In the genomic region with DNA sequence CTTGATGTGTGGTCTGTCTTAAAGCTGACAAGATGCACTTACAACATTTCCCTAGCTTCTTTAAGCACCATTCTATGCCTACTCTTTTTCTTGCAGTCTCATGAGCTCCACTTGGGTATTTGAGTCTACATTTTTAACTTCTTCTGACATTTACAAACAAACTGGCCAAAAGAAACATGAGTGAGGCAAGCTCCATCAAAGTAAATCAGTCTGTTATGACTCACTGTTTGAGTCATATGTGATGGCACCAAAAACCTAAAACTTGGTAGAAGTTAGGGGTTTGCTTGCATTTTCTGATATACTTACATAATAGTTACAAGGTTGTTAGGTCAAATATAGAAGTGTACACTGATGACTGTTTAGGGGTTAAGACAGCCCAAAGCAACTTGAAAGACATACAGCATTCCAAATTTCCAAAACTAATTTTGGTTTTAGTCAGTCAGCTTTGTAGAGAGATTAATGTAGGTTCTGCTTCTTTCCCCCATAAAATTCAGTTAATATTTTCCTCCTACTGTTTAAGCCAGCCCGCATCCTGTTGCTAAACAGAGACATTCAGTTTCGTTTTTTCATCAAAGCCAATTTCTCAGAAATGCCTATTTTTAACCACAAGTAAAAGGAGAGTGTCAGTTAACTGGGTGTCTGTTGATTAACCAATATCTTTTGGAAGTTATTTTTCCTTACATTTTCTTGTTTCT, we compare ENCODE assay signal across 17 mouse cellular contexts.
DNase-seq lines count a peak whose midpoint lies in the region; ATAC-seq and TF ChIP-seq lines count a peak whose summit lies in the region.
"Had no signal": no experiment of that assay in that cellular context is flagged by ENCODE, and none has a peak within 500 bp of the region (broad histone marks: within the 10 kb centered on the region; RNA-seq: fewer than 3 reads in every experiment).

No protein-coding gene starts in this region.

- no peaks in the 10 kb centered on the region for H3K36me3 ChIP-seq in liver, postnatal 0 days (replicated peaks; ENCODE audit: insufficient read depth, low read length)
- no peaks in the 10 kb centered on the region for H3K36me3 ChIP-seq in liver, embryonic 12.5 days
- no peaks in the 10 kb centered on the region for H3K36me3 ChIP-seq in CH12.LX (replicated peaks in 1 of 2; ENCODE audit: control insufficient read depth in 1 of 2, insufficient read depth in 1 of 2, low read length in 1 of 2)
- H3K36me3 ChIP-seq: embryonic facial prominence, embryonic 13.5 days; limb, embryonic 12.5 days had no signal

- dilution Hi-C loops in CH12.LX (cut with MboI; ENCODE audit: extremely low pct_ligation_motif_present, extremely low pct_unique_long_range_greater_than_20kb, low sequenced_read_pairs) = no loop called here

- H3K9ac ChIP-seq in liver, postnatal 0 days (replicated peaks) = no peak overlapping the region
- H3K9ac ChIP-seq in liver, embryonic 12.5 days = no peak overlapping the region
- H3K9ac ChIP-seq in CH12.LX (ENCODE audit: insufficient read depth, low read depth) = no peak overlapping the region
- H3K9ac ChIP-seq: embryonic facial prominence, embryonic 13.5 days; forebrain, embryonic 13.5 days; limb, embryonic 12.5 days had no signal

- TF ChIP-seq CTCF in liver, postnatal 0 days (IDR thresholded peaks at IDR 0.05; ENCODE audit: low read depth) = no peak
- TF ChIP-seq CTCF in CH12.LX (conservative IDR thresholded peaks at IDR 0.05 in 1 of 2, IDR thresholded peaks at IDR 0.05 in 1 of 2; ENCODE audit: low read depth in 2 of 2, low read length in 2 of 2) = no peak

- no peak; the same call in 1 of the 2 replicates for TF ChIP-seq EP300 in liver, postnatal 0 days (IDR thresholded peaks at IDR 0.05; ENCODE audit: low read depth)
- TF ChIP-seq EP300 in CH12.LX (IDR thresholded peaks at IDR 0.05; ENCODE audit: low read length) = no peak

- intact Hi-C loops in gastrocnemius, postnatal 36 days (cut with DNase I) = no loop called here

- 0 out of 2 replicates have a peak overlapping the region, but pooled peaks have one; percentile 1 for H3K27ac ChIP-seq in liver, postnatal 0 days (ENCODE audit: low read depth)
- no peak overlapping the region for H3K27ac ChIP-seq in liver, embryonic 12.5 days
- H3K27ac ChIP-seq in CH12.LX (ENCODE audit: insufficient read depth, low read depth) = no peak overlapping the region
- H3K27ac ChIP-seq: embryonic facial prominence, embryonic 13.5 days; forebrain, embryonic 13.5 days; limb, embryonic 12.5 days; stomach, postnatal 0 days had no signal

- TF ChIP-seq POLR2A in CH12.LX (IDR thresholded peaks at IDR 0.05; ENCODE audit: low read depth, low read length) = no peak

- H3K27me3 ChIP-seq in liver, postnatal 0 days (ENCODE audit: insufficient read depth, low read length) = no peaks in the 10 kb centered on the region
- H3K27me3 ChIP-seq in liver, embryonic 12.5 days (replicated peaks) = no peaks in the 10 kb centered on the region
- H3K27me3 ChIP-seq in CH12.LX (replicated peaks) = no peaks in the 10 kb centered on the region
- H3K27me3 ChIP-seq: embryonic facial prominence, embryonic 13.5 days; forebrain, embryonic 13.5 days; limb, embryonic 12.5 days had no signal

- peaks cover 3% of the 10 kb centered on the region; the same call in 1 of the 2 replicates for H3K4me1 ChIP-seq in liver, postnatal 0 days (ENCODE audit: insufficient read depth)
- no peaks in the 10 kb centered on the region for H3K4me1 ChIP-seq in liver, embryonic 12.5 days
- peaks cover 0 to 13% of the 10 kb centered on the region in 2 experiments; a peak in 2 of 4 replicates for H3K4me1 ChIP-seq in CH12.LX (ENCODE audit: control insufficient read depth in 1 of 2, insufficient read depth in 2 of 2)
- H3K4me1 ChIP-seq: embryonic facial prominence, embryonic 13.5 days; forebrain, embryonic 13.5 days; limb, embryonic 12.5 days had no signal

- peak overlapping the region; percentile 28; the same call in 1 of the 2 replicates for H3K4me2 ChIP-seq in liver, postnatal 0 days (ENCODE audit: low read depth, low read length)
- no peak overlapping the region for H3K4me2 ChIP-seq in liver, embryonic 12.5 days
- no peak overlapping the region; the same call in 1 of the 2 replicates for H3K4me2 ChIP-seq in CH12.LX (ENCODE audit: insufficient read depth, low read depth, poor library complexity, severe bottlenecking)
- H3K4me2 ChIP-seq: embryonic facial prominence, embryonic 13.5 days; forebrain, embryonic 13.5 days; limb, embryonic 12.5 days had no signal

- no peaks in the 10 kb centered on the region for H3K9me3 ChIP-seq in liver, postnatal 0 days (ENCODE audit: low read length)
- H3K9me3 ChIP-seq in liver, embryonic 12.5 days (replicated peaks) = no peaks in the 10 kb centered on the region
- H3K9me3 ChIP-seq in CH12.LX (replicated peaks; ENCODE audit: low read length) = no peaks in the 10 kb centered on the region
- H3K9me3 ChIP-seq: embryonic facial prominence, embryonic 13.5 days; forebrain, embryonic 13.5 days had no signal

- peak; percentile 44; the same call in 1 of the 2 replicates for ATAC-seq in liver, postnatal 0 days
- no peak for ATAC-seq in liver, embryonic 12.5 days
- ATAC-seq in megakaryocyte progenitor cell, adult 5-6 weeks (replicated peaks; ENCODE audit: poor library complexity) = peak; percentile 86
- ATAC-seq: forebrain, embryonic 13.5 days; lung, postnatal 0 days had no signal

- no peaks in the 10 kb centered on the region for H3K79me2 ChIP-seq in CH12.LX (replicated peaks; ENCODE audit: control insufficient read depth, extremely low read depth, insufficient read depth, poor library complexity, severe bottlenecking)

- no peak for DNase-seq in liver, postnatal 0 days
- DNase-seq in CH12.LX (ENCODE audit: extremely low read depth) = peak; percentile 33
- peak; percentile 43 for DNase-seq in c-Kit-positive CD71-negative TER-119-negative erythroid progenitor cells, embryonic 14.5 days (ENCODE audit: low read depth)
- no peak for DNase-seq in gastrocnemius, postnatal 36 days
- DNase-seq in gastrocnemius, adult 18-20 months (ENCODE audit: low spot score) = no peak
- no peak for DNase-seq in urinary bladder, postnatal 36 days (ENCODE audit: low spot score in 2 of 2)
- DNase-seq: cerebellum, postnatal 25 days; heart, adult 11 months; heart, postnatal 10 days; kidney, postnatal 14 days had no signal

- H3K4me3 ChIP-seq in liver, postnatal 0 days (ENCODE audit: low read depth, low read length) = no peak overlapping the region
- no peak overlapping the region for H3K4me3 ChIP-seq in liver, embryonic 12.5 days
- no peak overlapping the region for H3K4me3 ChIP-seq in CH12.LX (replicated peaks in 1 of 3; ENCODE audit: low read depth in 2 of 3, low read length in 2 of 3, poor library complexity in 1 of 3)
- H3K4me3 ChIP-seq: embryonic facial prominence, embryonic 13.5 days; forebrain, embryonic 13.5 days; limb, embryonic 12.5 days had no signal

- WGBS in liver, postnatal 0 days (ENCODE audit: insufficient replicate concordance) = 28% methylated on average over 2 of the region's 2 CpGs
- WGBS in liver, embryonic 12.5 days (ENCODE audit: insufficient replicate concordance) = 35% methylated on average over 2 of the region's 2 CpGs

- no peak for TF ChIP-seq RAD21 in CH12.LX (IDR thresholded peaks at IDR 0.05; ENCODE audit: low read depth, low read length)

- in situ Hi-C loops in CH12.LX (cut with MboI; ENCODE audit: low pct_ligation_motif_present, low pct_unique_long_range_greater_than_20kb, low sequenced_read_pairs) = no loop called here

TF ChIP-seq in CH12.LX, 34 proteins besides CTCF, POLR2A, EP300 and RAD21:
- no peak for TF ChIP-seq JUN (IDR thresholded peaks at IDR 0.05; ENCODE audit: insufficient read depth, low read depth, low read length)
- peak; percentile 66 for TF ChIP-seq MEF2A (IDR thresholded peaks at IDR 0.05; ENCODE audit: borderline replicate concordance, low read depth, low read length)

Comparison
In these comparisons a context has a peak if more than half of its experiments do, and no peak if none do; other contexts are left out.
1. DNase-seq: peak in CH12.LX (single experiment) and c-Kit-positive CD71-negative TER-119-negative erythroid progenitor cells, embryonic 14.5 days (single experiment); none in liver, postnatal 0 days (single experiment), gastrocnemius, postnatal 36 days (0 of 2), gastrocnemius, adult 18-20 months (single experiment) and urinary bladder, postnatal 36 days (0 of 2).